Mouse (Mus musculus) limb, embryonic 14.5 days (tissue): Measurements from ENCODE around the gene Rfc1. TPM values are rescaled to one million over a fixed set of nuclear protein-coding genes. Genes with fewer than 3 reads are reported as not detected.

Source experiments
- ATAC-seq: fragments of 200-750 bp; cut with Nextera tagmentation; 2 replicates; pipeline ENCODE4 v1.8.0; 2017; ENCODE audit warnings: low read depth, moderate number of reproducible peaks, moderate TSS enrichment; ENCODE audit not compliant: low FRiP score
- DNase-seq: peaks from one replicate; pipeline ENCODE4 v3.0.0-alpha.2; 2015; ENCODE audit warnings: low spot score
- H3K27ac ChIP-seq: fragments of 300-500 bp; sonication (generic); replicated peaks from 2 replicates; pipeline ENCODE4 v1.5.1; 2014; ENCODE audit warnings: low read depth, mild to moderate bottlenecking, low read length, moderate library complexity, mixed read lengths
- H3K27me3 ChIP-seq: fragments of 300-500 bp; sonication (generic); 2 replicates; pipeline ENCODE4 v1.6.1; 2014; ENCODE audit warnings: low read length, mixed read lengths; ENCODE audit not compliant: control insufficient read depth, insufficient read depth
- H3K36me3 ChIP-seq: fragments of 300-500 bp; sonication (generic); 2 replicates; pipeline ENCODE4 v1.6.1; 2014; ENCODE audit warnings: mild to moderate bottlenecking, low read length, moderate library complexity, mixed read lengths; ENCODE audit not compliant: control insufficient read depth, insufficient read depth
- H3K4me1 ChIP-seq: fragments of 300-500 bp; sonication (generic); 2 replicates; pipeline ENCODE4 v1.6.1; 2014; ENCODE audit warnings: antibody characterized with exemption, low read length, mixed read lengths; ENCODE audit not compliant: control insufficient read depth, insufficient read depth
- H3K4me2 ChIP-seq: fragments of 300-500 bp; sonication (generic); replicated peaks from 2 replicates; pipeline ENCODE4 v1.6.1; 2014; ENCODE audit warnings: low read depth, mild to moderate bottlenecking, low read length, moderate library complexity; ENCODE audit not compliant: severe bottlenecking
- H3K4me3 ChIP-seq: fragments of 300-500 bp; sonication (generic); replicated peaks from 2 replicates; pipeline ENCODE4 v1.5.1; 2014; ENCODE audit warnings: low read length
- H3K9ac ChIP-seq: fragments of 300-500 bp; sonication (generic); 2 replicates; pipeline ENCODE4 v1.6.1; 2014; ENCODE audit warnings: mild to moderate bottlenecking, low read depth, low read length, moderate library complexity; ENCODE audit not compliant: severe bottlenecking
- H3K9me3 ChIP-seq: fragments of 300-500 bp; sonication (generic); 2 replicates; pipeline ENCODE4 v1.6.1; 2016; ENCODE audit warnings: low read length; ENCODE audit not compliant: control insufficient read depth
- POLR2A ChIP-seq: fragments of 200-500 bp; IDR thresholded peaks from 2 replicates; pipeline ENCODE4 v1.8.0; 2012; ENCODE audit warnings: inconsistent platforms, mild to moderate bottlenecking, moderate library complexity, borderline replicate concordance; ENCODE audit not compliant: insufficient read depth, insufficient read length; ENCODE audit errors: extremely low read depth
- WGBS: fragments of 180-500 bp; shearing (Covaris S2); extraction: QIAGEN DNeasy Blood & Tissue Kit; methylation state at CpG from one replicate; pipeline ENCODE4 v1.1.7; 2014; 5-methylcytosine and 5-hydroxymethylcytosine counted together
- polyA plus RNA-seq, 2 experiments: library from polyadenylated mRNA; depleted of rRNA in 1 of 2; stranded (reverse) in 1 of 2; unstranded in 1 of 2; fragments of >200 nt; fragmentation: Nextera tagmentation in 1 of 2; extraction: Ambion mirVana in 1 of 2; gene quantifications; 2 replicates each; pipeline versions ENCODE4 v1.2.1 to v1.2.3; 2012 to 2014

Rfc1 gene
- polyA plus RNA-seq, 2 experiments: 50.1 to 92.1 TPM

- no peak overlapping the region for H3K27ac ChIP-seq
- H3K9ac ChIP-seq: no peak overlapping the region
- no peak overlapping the region for H3K4me3 ChIP-seq
- 93% methylated on average over 3 of the region's 3 CpGs for WGBS
- no peaks in the 10 kb centered on the region for H3K9me3 ChIP-seq
- H3K36me3 ChIP-seq: no peaks in the 10 kb centered on the region
- no peak for ATAC-seq
- no peaks in the 10 kb centered on the region for H3K27me3 ChIP-seq
- no peak for TF ChIP-seq POLR2A
- DNase-seq: no peak
- H3K4me2 ChIP-seq: no peak overlapping the region
- H3K4me1 ChIP-seq: no peaks in the 10 kb centered on the region
Measured at GRCm38 (mm10) chr5:65324758-65325355, 10.6 kb downstream of the Rfc1 start.

DNA sequence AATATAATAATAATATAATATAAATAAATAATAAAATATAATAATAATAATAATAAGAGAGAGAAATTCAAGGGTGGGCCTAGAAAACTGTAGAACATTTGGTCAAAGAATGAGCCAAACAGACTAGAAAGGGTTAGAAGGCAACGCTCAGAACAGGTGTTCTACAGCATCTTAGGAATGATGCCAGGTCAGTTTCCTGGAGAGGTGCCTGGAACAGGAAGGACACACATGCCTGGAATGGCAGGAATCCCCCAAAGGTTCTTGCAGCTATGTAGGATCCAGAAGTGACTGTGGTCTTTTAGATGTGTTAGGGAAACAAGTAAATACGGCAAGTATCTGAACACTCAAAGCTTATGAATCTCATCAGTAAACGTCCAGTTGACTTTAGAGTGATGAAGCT, 11.2 kb downstream of the Rfc1 start:
- ATAC-seq (no peak), DNase-seq (no peak)
- Histone ChIP-seq H3K27ac (no peak overlapping the region), H3K9me3 (no peaks in the 10 kb centered on the region), H3K9ac (no peak overlapping the region), H3K4me1 (no peaks in the 10 kb centered on the region), H3K27me3 (no peaks in the 10 kb centered on the region), H3K36me3 (no peaks in the 10 kb centered on the region), H3K4me3 (no peak overlapping the region), H3K4me2 (no peak overlapping the region)
- no peak for TF ChIP-seq POLR2A
- WGBS: 80% methylated on average over 3 of the region's 3 CpGs

GRCm38 (mm10) chr5:65322165-65322564, 13.3 kb downstream of the Rfc1 start:
- no peak overlapping the region for H3K4me3 ChIP-seq
- no peaks in the 10 kb centered on the region for H3K9me3 ChIP-seq
- no peak overlapping the region for H3K9ac ChIP-seq
- TF ChIP-seq POLR2A: no peak
- H3K27me3 ChIP-seq: no peaks in the 10 kb centered on the region
- no peak overlapping the region for H3K27ac ChIP-seq
- H3K36me3 ChIP-seq: peaks cover 14% of the 10 kb centered on the region
- WGBS: 46% methylated on average over 10 of the region's 10 CpGs
- no peaks in the 10 kb centered on the region for H3K4me1 ChIP-seq
- DNase-seq (no peak), ATAC-seq (no peak)
- H3K4me2 ChIP-seq: no peak overlapping the region

- WGBS: 91% methylated on average over 9 of the region's 9 CpGs
Measured at GRCm38 (mm10) chr5:65319176-65319575, 16.3 kb downstream of the Rfc1 start.

GRCm38 (mm10) chr5:65308866-65309265, 26.6 kb downstream of the Rfc1 start:
- no peak overlapping the region for H3K4me2 ChIP-seq
- no peaks in the 10 kb centered on the region for H3K27me3 ChIP-seq
- H3K9me3 ChIP-seq: no peaks in the 10 kb centered on the region
- no peak overlapping the region for H3K9ac ChIP-seq
- TF ChIP-seq POLR2A: no peak
- no peak for DNase-seq
- no peak overlapping the region for H3K4me3 ChIP-seq
- ATAC-seq: no peak
- peaks cover 72% of the 10 kb centered on the region for H3K36me3 ChIP-seq
- no peaks in the 10 kb centered on the region for H3K4me1 ChIP-seq
- H3K27ac ChIP-seq: no peak overlapping the region
- 96% methylated on average over 3 of the region's 3 CpGs for WGBS

More at GRCm38 (mm10) chr5:65319176-65319575, 16.3 kb downstream of the Rfc1 start:
- Histone ChIP-seq H3K4me3 (no peak overlapping the region), H3K4me1 (no peaks in the 10 kb centered on the region), H3K9ac (no peak overlapping the region), H3K27me3 (no peaks in the 10 kb centered on the region), H3K4me2 (no peak overlapping the region), H3K36me3 (peaks cover 30% of the 10 kb centered on the region), H3K9me3 (no peaks in the 10 kb centered on the region), H3K27ac (no peak overlapping the region)
- DNase-seq: no peak
- TF ChIP-seq POLR2A: no peak
- no peak for ATAC-seq
